Mouse (Mus musculus): ENCODE measurements around the gene Gtf2ird1. TPM values are rescaled to one million over a fixed set of nuclear protein-coding genes. Genes with fewer than 3 reads are reported as not detected.

Gtf2ird1 gene
- polyA plus RNA-seq, 1 experiment = 80.1 TPM

GRCm38 (mm10) chr5:134441105-134441504 is 15.4 kb downstream of the Gtf2ird1 start:
- Histone ChIP-seq H3K4me1 (ENCODE audit: control insufficient read depth, insufficient read depth, insufficient read length, low read length) (peaks cover 22% of the 10 kb centered on the region), H3K27ac (replicated peaks; ENCODE audit: low read depth, low read length) (no peak overlapping the region), H3K4me3 (ENCODE audit: insufficient read depth, low read depth, low read length) (no peak overlapping the region)

DNA sequence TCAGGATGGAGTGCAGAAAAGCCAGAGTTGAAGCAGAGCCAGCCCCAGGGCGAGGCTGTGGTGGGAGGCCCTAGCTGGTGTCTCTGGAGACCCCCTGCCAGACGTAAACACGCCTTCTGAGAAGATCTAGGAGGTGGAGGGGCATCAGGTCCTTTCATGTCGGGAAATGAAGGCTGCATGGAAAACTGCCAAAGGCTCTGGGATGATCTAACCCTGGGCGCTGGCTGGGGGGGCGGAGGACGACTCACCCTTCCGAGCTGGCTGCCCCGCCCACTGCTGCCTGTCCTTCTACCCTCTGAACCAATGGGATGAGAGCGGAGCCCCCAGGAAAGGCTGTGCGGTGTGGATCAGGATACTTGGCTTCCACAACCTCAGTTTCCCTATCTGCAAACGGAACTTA is 16.4 kb downstream of the Gtf2ird1 start:
- no peak overlapping the region for H3K4me3 ChIP-seq (ENCODE audit: insufficient read depth, low read depth, low read length)
- H3K27ac ChIP-seq (replicated peaks; ENCODE audit: low read depth, low read length) = 0 out of 2 replicates have a peak overlapping the region, but pooled peaks have one; percentile 5
- H3K4me1 ChIP-seq (ENCODE audit: control insufficient read depth, insufficient read depth, insufficient read length, low read length) = peaks cover 22% of the 10 kb centered on the region

- Histone ChIP-seq H3K27ac (replicated peaks; ENCODE audit: low read depth, low read length) (no peak overlapping the region), H3K4me1 (ENCODE audit: control insufficient read depth, insufficient read depth, insufficient read length, low read length) (peaks cover 23% of the 10 kb centered on the region), H3K4me3 (ENCODE audit: insufficient read depth, low read depth, low read length) (no peak overlapping the region)
These were observed 17.0 kb downstream of the Gtf2ird1 start for GRCm38 (mm10) chr5:134439481-134439880.

DNA sequence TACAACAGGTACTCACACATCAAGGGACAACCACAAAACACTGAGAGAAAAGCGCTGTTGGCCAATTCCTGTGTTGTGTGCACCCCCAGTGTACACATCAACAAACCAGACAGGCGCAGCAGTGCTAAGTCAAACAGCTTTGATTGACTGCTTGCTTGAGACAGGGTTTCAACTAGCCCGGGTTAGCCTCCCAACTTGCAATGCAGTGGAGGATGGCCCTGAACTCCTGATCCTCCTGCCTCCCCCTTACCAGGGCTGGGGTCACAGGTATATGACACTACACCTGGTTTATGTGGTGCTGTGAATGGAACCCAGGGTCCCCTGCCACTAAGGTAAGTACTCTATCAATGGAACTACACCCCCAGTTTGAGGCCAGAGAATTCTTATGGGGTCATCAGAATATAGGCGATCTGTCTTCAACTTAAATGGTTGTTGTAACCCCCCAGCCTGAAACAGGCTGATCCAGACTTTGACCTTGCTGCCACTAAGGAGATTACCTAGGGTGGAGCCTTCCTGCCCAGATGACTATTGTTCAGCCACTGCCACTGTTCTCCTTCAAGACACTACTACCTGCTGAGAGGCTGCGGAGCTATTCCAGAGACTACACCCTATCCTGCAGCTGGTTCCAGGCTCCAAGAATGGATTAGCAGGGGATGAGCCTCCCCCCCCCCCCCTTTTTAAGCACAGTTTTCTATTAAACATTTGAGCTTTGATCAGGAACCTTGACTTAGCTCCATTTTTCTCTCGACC is 17.7 kb downstream of the Gtf2ird1 start:
- no peak overlapping the region; the same call in 1 of the 2 replicates for H3K27ac ChIP-seq (replicated peaks; ENCODE audit: low read depth, low read length)
- peaks cover 28% of the 10 kb centered on the region for H3K4me1 ChIP-seq (ENCODE audit: control insufficient read depth, insufficient read depth, insufficient read length, low read length)
- H3K4me3 ChIP-seq (ENCODE audit: insufficient read depth, low read depth, low read length) = no peak overlapping the region

- Histone ChIP-seq H3K27ac (replicated peaks; ENCODE audit: low read depth, low read length) (peak overlapping the region; percentile 92), H3K4me1 (ENCODE audit: control insufficient read depth, insufficient read depth, insufficient read length, low read length) (peaks cover 32% of the 10 kb centered on the region), H3K4me3 (ENCODE audit: insufficient read depth, low read depth, low read length) (no peak overlapping the region)
These were observed 19.1 kb downstream of the Gtf2ird1 start for GRCm38 (mm10) chr5:134437459-134437827.

DNA sequence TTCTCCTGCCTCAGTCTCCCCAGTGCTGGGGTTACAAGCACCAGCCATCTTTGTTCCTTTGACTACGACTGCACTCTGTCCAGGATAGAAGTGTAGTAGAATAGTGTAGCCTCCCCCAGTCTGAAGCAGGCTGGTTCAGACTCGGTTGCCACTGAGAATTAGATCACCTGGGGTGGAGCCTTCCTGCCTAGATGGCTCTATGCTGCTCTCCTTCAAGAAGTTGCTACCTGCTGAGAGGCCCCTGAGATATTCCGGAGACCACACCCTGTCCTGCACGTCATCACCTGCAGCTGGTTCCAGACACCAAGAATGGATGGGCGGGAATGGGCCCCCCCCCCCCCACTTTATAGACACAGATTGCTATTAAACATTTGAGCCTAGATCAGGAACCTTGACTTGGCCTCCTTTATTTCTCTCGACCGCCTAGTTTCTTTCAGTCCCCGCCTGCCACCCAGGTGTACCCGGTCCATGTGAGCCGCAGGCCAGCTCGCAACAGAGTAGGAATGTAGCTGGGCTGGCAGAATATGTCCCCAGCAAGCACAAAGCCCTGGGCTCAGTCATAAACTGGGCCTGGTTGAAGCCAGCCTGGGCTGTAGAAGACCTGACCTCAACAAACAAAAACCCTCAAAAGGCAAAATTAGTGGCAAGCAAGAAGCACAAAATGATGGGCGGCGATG is 19.6 kb downstream of the Gtf2ird1 start:
- Histone ChIP-seq H3K27ac (replicated peaks; ENCODE audit: low read depth, low read length) (peak overlapping the region; percentile 92), H3K4me1 (ENCODE audit: control insufficient read depth, insufficient read depth, insufficient read length, low read length) (peaks cover 32% of the 10 kb centered on the region), H3K4me3 (ENCODE audit: insufficient read depth, low read depth, low read length) (no peak overlapping the region)

GRCm38 (mm10) chr5:134435836-134436331 is 20.6 kb downstream of the Gtf2ird1 start:
- no peak overlapping the region for H3K4me3 ChIP-seq (ENCODE audit: insufficient read depth, low read depth, low read length)
- H3K4me1 ChIP-seq (ENCODE audit: control insufficient read depth, insufficient read depth, insufficient read length, low read length) = peaks cover 34% of the 10 kb centered on the region
- peak overlapping the region; percentile 94 for H3K27ac ChIP-seq (replicated peaks; ENCODE audit: low read depth, low read length)

- Histone ChIP-seq H3K4me1 (ENCODE audit: control insufficient read depth, insufficient read depth, insufficient read length, low read length) (peaks cover 20% of the 10 kb centered on the region), H3K27ac (replicated peaks; ENCODE audit: low read depth, low read length) (peak overlapping the region; percentile 94), H3K4me3 (ENCODE audit: insufficient read depth, low read depth, low read length) (no peak overlapping the region)
These were observed 23.4 kb downstream of the Gtf2ird1 start for GRCm38 (mm10) chr5:134433137-134433536.

GRCm38 (mm10) chr5:134430087-134430486 is 26.4 kb downstream of the Gtf2ird1 start:
- no peak overlapping the region for H3K4me3 ChIP-seq (ENCODE audit: insufficient read depth, low read depth, low read length)
- peaks cover 22% of the 10 kb centered on the region for H3K4me1 ChIP-seq (ENCODE audit: control insufficient read depth, insufficient read depth, insufficient read length, low read length)
- H3K27ac ChIP-seq (replicated peaks; ENCODE audit: low read depth, low read length) = 0 out of 2 replicates have a peak overlapping the region, but pooled peaks have one; percentile 12

GRCm38 (mm10) chr5:134427664-134428063 is 28.9 kb downstream of the Gtf2ird1 start:
- peak overlapping the region; percentile 53; the same call in 1 of the 2 replicates for H3K27ac ChIP-seq (replicated peaks; ENCODE audit: low read depth, low read length)
- no peak overlapping the region for H3K4me3 ChIP-seq (ENCODE audit: insufficient read depth, low read depth, low read length)
- H3K4me1 ChIP-seq (ENCODE audit: control insufficient read depth, insufficient read depth, insufficient read length, low read length) = peaks cover 21% of the 10 kb centered on the region

- H3K4me1 ChIP-seq (ENCODE audit: control insufficient read depth, insufficient read depth, insufficient read length, low read length) = peaks cover 24% of the 10 kb centered on the region
- H3K4me3 ChIP-seq (ENCODE audit: insufficient read depth, low read depth, low read length) = no peak overlapping the region
- peak overlapping the region; percentile 41 for H3K27ac ChIP-seq (replicated peaks; ENCODE audit: low read depth, low read length)
These were observed 30.9 kb downstream of the Gtf2ird1 start for GRCm38 (mm10) chr5:134425601-134426000.

- H3K4me3 ChIP-seq (ENCODE audit: insufficient read depth, low read depth, low read length) = no peak overlapping the region
- H3K4me1 ChIP-seq (ENCODE audit: control insufficient read depth, insufficient read depth, insufficient read length, low read length) = peaks cover 25% of the 10 kb centered on the region
- H3K27ac ChIP-seq (replicated peaks; ENCODE audit: low read depth, low read length) = peak overlapping the region; percentile 60
These were observed 32.6 kb downstream of the Gtf2ird1 start for GRCm38 (mm10) chr5:134423930-134424329.

GRCm38 (mm10) chr5:134423372-134423771 is 33.1 kb downstream of the Gtf2ird1 start:
- H3K27ac ChIP-seq (replicated peaks; ENCODE audit: low read depth, low read length) = peak overlapping the region; percentile 30; the same call in 1 of the 2 replicates
- H3K4me1 ChIP-seq (ENCODE audit: control insufficient read depth, insufficient read depth, insufficient read length, low read length) = peaks cover 25% of the 10 kb centered on the region

DNA sequence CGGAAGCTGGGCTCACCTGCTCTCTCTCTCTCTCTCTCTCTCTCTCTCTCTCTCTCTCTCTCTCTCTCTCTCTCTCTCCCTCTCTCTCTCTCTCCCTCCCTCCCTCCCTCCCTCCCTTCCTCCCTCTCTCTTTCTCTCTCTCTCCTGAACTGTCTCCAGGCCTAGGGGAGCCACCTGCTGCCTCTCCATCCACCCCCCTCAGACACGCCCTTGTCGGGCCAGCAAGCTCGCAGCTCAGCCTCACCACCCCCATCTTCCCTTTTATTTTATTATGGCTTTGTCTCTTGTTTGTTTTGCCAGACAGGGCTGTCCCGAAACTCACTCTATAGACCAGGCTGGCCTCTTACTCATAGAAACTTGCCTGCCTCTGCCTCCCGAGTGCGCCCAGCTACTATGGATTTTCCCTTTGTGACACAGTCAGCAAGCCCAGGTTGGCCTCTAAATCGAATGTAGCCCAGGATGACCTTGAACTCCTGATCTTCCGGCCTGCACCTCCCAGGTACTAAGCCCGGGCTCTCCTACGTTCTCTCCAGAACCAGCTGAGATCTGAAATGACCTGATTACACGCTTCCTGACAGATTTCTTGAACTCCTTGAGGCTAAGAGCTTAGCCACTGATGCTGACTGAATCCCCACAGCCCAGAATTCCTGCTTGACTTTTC is 34.1 kb downstream of the Gtf2ird1 start:
- Histone ChIP-seq H3K4me1 (ENCODE audit: control insufficient read depth, insufficient read depth, insufficient read length, low read length) (peaks cover 30% of the 10 kb centered on the region), H3K27ac (replicated peaks; ENCODE audit: low read depth, low read length) (peak overlapping the region; percentile 30; the same call in 1 of the 2 replicates), H3K4me3 (ENCODE audit: insufficient read depth, low read depth, low read length) (no peak overlapping the region)

More at GRCm38 (mm10) chr5:134423372-134423771, 33.1 kb downstream of the Gtf2ird1 start:
- H3K4me3 ChIP-seq (ENCODE audit: insufficient read depth, low read depth, low read length) = no peak overlapping the region

DNA sequence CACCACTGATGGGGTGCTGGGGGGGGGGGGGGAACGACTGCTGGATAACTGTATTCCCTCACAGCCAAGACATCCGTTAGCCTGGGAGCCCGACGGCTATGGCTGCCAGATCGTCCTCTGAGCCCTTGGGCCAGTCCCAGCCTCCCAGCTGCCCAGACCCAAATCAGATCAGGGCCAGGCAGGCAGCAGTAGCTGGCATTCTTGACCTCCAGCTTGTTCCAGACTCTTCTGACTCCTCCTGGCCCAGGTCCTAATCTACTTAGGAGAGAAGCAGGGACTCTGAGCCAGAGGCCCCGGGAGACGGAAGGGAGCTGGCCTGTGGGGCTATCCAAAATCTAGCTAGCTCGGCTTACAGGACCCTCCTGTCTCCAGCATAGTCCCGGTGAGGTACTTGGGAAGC is 35.5 kb downstream of the Gtf2ird1 start:
- Histone ChIP-seq H3K4me3 (ENCODE audit: insufficient read depth, low read depth, low read length) (no peak overlapping the region), H3K4me1 (ENCODE audit: control insufficient read depth, insufficient read depth, insufficient read length, low read length) (peaks cover 28% of the 10 kb centered on the region), H3K27ac (replicated peaks; ENCODE audit: low read depth, low read length) (peak overlapping the region; percentile 51)
